Mouse (Mus musculus): ENCODE data around the gene Syt9. TPM values are rescaled to one million over a fixed set of nuclear protein-coding genes. Genes with fewer than 3 reads are reported as not detected.

Syt9 gene
- polyA plus RNA-seq, 1 experiment, result not detected

GRCm38 (mm10) chr7:107504761-107505712 lies 134.5 kb downstream of the Syt9 start:
- Histone ChIP-seq H3K4me1 (peaks cover 27% of the 10 kb centered on the region), H3K9me3 (no peaks in the 10 kb centered on the region), H3K27me3 (replicated peaks) (peaks cover 3% of the 10 kb centered on the region), H3K4me3 (replicated peaks) (no peak overlapping the region), H3K36me3 (replicated peaks; ENCODE audit: low read length) (no peaks in the 10 kb centered on the region)
- TF ChIP-seq FLI1 (IDR thresholded peaks at IDR 0.05; ENCODE audit: low read length), result no peak
- no peak for TF ChIP-seq GATA1 (IDR thresholded peaks at IDR 0.05; ENCODE audit: borderline replicate concordance, low read length)

- H3K9me3 ChIP-seq, result no peaks in the 10 kb centered on the region
- H3K27me3 ChIP-seq (replicated peaks), result no peaks in the 10 kb centered on the region
- TF ChIP-seq FLI1 (IDR thresholded peaks at IDR 0.05; ENCODE audit: low read length) (no peak), GATA1 (IDR thresholded peaks at IDR 0.05; ENCODE audit: borderline replicate concordance, low read length) (no peak)
- H3K4me3 ChIP-seq (replicated peaks), result no peak overlapping the region
- H3K4me1 ChIP-seq, result peaks cover 27% of the 10 kb centered on the region
- no peaks in the 10 kb centered on the region for H3K36me3 ChIP-seq (replicated peaks; ENCODE audit: low read length)
These were observed 137.4 kb downstream of the Syt9 start for GRCm38 (mm10) chr7:107507920-107508319.

- no peak for TF ChIP-seq FLI1 (IDR thresholded peaks at IDR 0.05; ENCODE audit: low read length)
- Histone ChIP-seq H3K4me3 (replicated peaks) (no peak overlapping the region), H3K4me1 (peaks cover 22% of the 10 kb centered on the region), H3K36me3 (replicated peaks; ENCODE audit: low read length) (no peaks in the 10 kb centered on the region), H3K27me3 (replicated peaks) (no peaks in the 10 kb centered on the region), H3K9me3 (no peaks in the 10 kb centered on the region)
These were observed 139.2 kb downstream of the Syt9 start for GRCm38 (mm10) chr7:107509740-107510139.

- Histone ChIP-seq H3K36me3 (replicated peaks; ENCODE audit: low read length) (no peaks in the 10 kb centered on the region), H3K4me1 (no peaks in the 10 kb centered on the region), H3K27me3 (replicated peaks) (no peaks in the 10 kb centered on the region), H3K4me3 (replicated peaks) (no peak overlapping the region), H3K9me3 (no peaks in the 10 kb centered on the region)
- TF ChIP-seq FLI1 (IDR thresholded peaks at IDR 0.05; ENCODE audit: low read length), result no peak
- TF ChIP-seq GATA1 (IDR thresholded peaks at IDR 0.05; ENCODE audit: borderline replicate concordance, low read length), result no peak
These were observed 146.3 kb downstream of the Syt9 start for GRCm38 (mm10) chr7:107516704-107517410.

- Histone ChIP-seq H3K36me3 (replicated peaks; ENCODE audit: low read length) (no peaks in the 10 kb centered on the region), H3K4me3 (replicated peaks) (no peak overlapping the region), H3K27me3 (replicated peaks) (no peaks in the 10 kb centered on the region), H3K4me1 (no peaks in the 10 kb centered on the region), H3K9me3 (no peaks in the 10 kb centered on the region)
- no peak for TF ChIP-seq GATA1 (IDR thresholded peaks at IDR 0.05; ENCODE audit: borderline replicate concordance, low read length)
- no peak for TF ChIP-seq FLI1 (IDR thresholded peaks at IDR 0.05; ENCODE audit: low read length)
These were observed 148.9 kb downstream of the Syt9 start for GRCm38 (mm10) chr7:107519256-107520025.

GRCm38 (mm10) chr7:107521411-107521810 lies 150.9 kb downstream of the Syt9 start:
- Histone ChIP-seq H3K36me3 (replicated peaks; ENCODE audit: low read length) (no peaks in the 10 kb centered on the region), H3K4me1 (no peaks in the 10 kb centered on the region), H3K9me3 (no peaks in the 10 kb centered on the region), H3K27me3 (replicated peaks) (no peaks in the 10 kb centered on the region), H3K4me3 (replicated peaks) (no peak overlapping the region)
- no peak for TF ChIP-seq GATA1 (IDR thresholded peaks at IDR 0.05; ENCODE audit: borderline replicate concordance, low read length)
- TF ChIP-seq FLI1 (IDR thresholded peaks at IDR 0.05; ENCODE audit: low read length), result no peak

- no peak overlapping the region for H3K4me3 ChIP-seq (replicated peaks)
- no peaks in the 10 kb centered on the region for H3K27me3 ChIP-seq (replicated peaks)
- H3K4me1 ChIP-seq, result no peaks in the 10 kb centered on the region
- H3K9me3 ChIP-seq, result no peaks in the 10 kb centered on the region
- H3K36me3 ChIP-seq (replicated peaks; ENCODE audit: low read length), result no peaks in the 10 kb centered on the region
- TF ChIP-seq FLI1 (IDR thresholded peaks at IDR 0.05; ENCODE audit: low read length) (no peak), GATA1 (IDR thresholded peaks at IDR 0.05; ENCODE audit: borderline replicate concordance, low read length) (no peak)
These were observed 155.8 kb downstream of the Syt9 start for GRCm38 (mm10) chr7:107526299-107526698.

- no peak for TF ChIP-seq GATA1 (IDR thresholded peaks at IDR 0.05; ENCODE audit: borderline replicate concordance, low read length)
- no peak for TF ChIP-seq FLI1 (IDR thresholded peaks at IDR 0.05; ENCODE audit: low read length)
- Histone ChIP-seq H3K9me3 (no peaks in the 10 kb centered on the region), H3K4me1 (no peaks in the 10 kb centered on the region), H3K27me3 (replicated peaks) (no peaks in the 10 kb centered on the region), H3K4me3 (replicated peaks) (no peak overlapping the region), H3K36me3 (replicated peaks; ENCODE audit: low read length) (no peaks in the 10 kb centered on the region)
These were observed 157.7 kb downstream of the Syt9 start for GRCm38 (mm10) chr7:107528169-107528772.

GRCm38 (mm10) chr7:107529364-107529763 lies 158.8 kb downstream of the Syt9 start:
- Histone ChIP-seq H3K4me1 (no peaks in the 10 kb centered on the region), H3K9me3 (peaks cover 10% of the 10 kb centered on the region), H3K27me3 (replicated peaks) (no peaks in the 10 kb centered on the region), H3K4me3 (replicated peaks) (no peak overlapping the region), H3K36me3 (replicated peaks; ENCODE audit: low read length) (no peaks in the 10 kb centered on the region)
- TF ChIP-seq FLI1 (IDR thresholded peaks at IDR 0.05; ENCODE audit: low read length) (no peak), GATA1 (IDR thresholded peaks at IDR 0.05; ENCODE audit: borderline replicate concordance, low read length) (no peak)
